Mouse (Mus musculus) kidney, adult 2 months (tissue): ENCODE measurements at regions not wholly inside any gene's neighbourhood (a gene's known extent, or its start where the extent isn't known, plus 50 kb on each side); places are given as distances from the start of the nearest gene placed in this dataset.

Experiments used
- CTCF ChIP-seq: fragments of 200-500 bp; conservative IDR thresholded peaks from 2 replicates; pipeline ENCODE4 v1.5.1; 2011; ENCODE audit warnings: low read depth, mild to moderate bottlenecking, control low read depth, low read length, moderate library complexity, mixed read lengths; ENCODE audit not compliant: insufficient read depth, insufficient read length
- POLR2A ChIP-seq: fragments of 200-500 bp; IDR thresholded peaks from one replicate; pipeline ENCODE4 v1.6.1; 2011; ENCODE audit warnings: low read depth, low read length, control low read depth

GRCm38 (mm10) chr4:124349610-124350295, 260.9 kb downstream of the 3100002H09Rik start:
- no peak for TF ChIP-seq CTCF
- no peak for TF ChIP-seq POLR2A
